Mouse (Mus musculus): ENCODE data around the gene Micu2. TPM values are rescaled to one million over a fixed set of nuclear protein-coding genes. Genes with fewer than 3 reads are reported as not detected.

Gene Micu2
- total and polyA plus RNA-seq, 3 experiments = 22.1 to 77.7 (median 70.3) TPM

GRCm38 (mm10) chr14:57989162-57989561 lies 9.9 kb downstream of the Micu2 start:
- Histone ChIP-seq H3K4me3 (no peak overlapping the region), H3K79me2 (replicated peaks; ENCODE audit: control insufficient read depth, insufficient read depth, low read length) (peaks cover 5% of the 10 kb centered on the region; the same call in 1 of the 2 replicates), H3K27me3 (ENCODE audit: control insufficient read depth, insufficient read depth, low read length) (no peaks in the 10 kb centered on the region), H3K9ac (ENCODE audit: low read depth, low read length) (no peak overlapping the region), H3K27ac (no peak overlapping the region), H3K36me3 (ENCODE audit: control insufficient read depth, insufficient read depth, low read length) (peaks cover 12% of the 10 kb centered on the region), H3K4me1 (ENCODE audit: control insufficient read depth, insufficient read depth, low read length) (peaks cover 8% of the 10 kb centered on the region)
- 98% methylated on average over 2 of the region's 2 CpGs for WGBS
- intact Hi-C loops (cut with DNase I) = no loop called here
- no peak for DNase-seq
- TF ChIP-seq CTCF (IDR thresholded peaks at IDR 0.05) (no peak), EP300 (IDR thresholded peaks at IDR 0.05; ENCODE audit: insufficient read depth, low read depth, low read length) (no peak), POLR2A (IDR thresholded peaks at IDR 0.05; ENCODE audit: insufficient read depth, low read depth, low read length) (no peak)

GRCm38 (mm10) chr14:57985780-57986179 lies 13.3 kb downstream of the Micu2 start:
- peaks cover 3% of the 10 kb centered on the region; the same call in 1 of the 2 replicates for H3K79me2 ChIP-seq (replicated peaks; ENCODE audit: control insufficient read depth, insufficient read depth, low read length)
- WGBS = 91% methylated on average over 2 of the region's 2 CpGs
- H3K9ac ChIP-seq (ENCODE audit: low read depth, low read length) = no peak overlapping the region
- peaks cover 7% of the 10 kb centered on the region for H3K4me1 ChIP-seq (ENCODE audit: control insufficient read depth, insufficient read depth, low read length)
- intact Hi-C loops (cut with DNase I) = no loop called here
- H3K4me3 ChIP-seq = no peak overlapping the region
- no peak for DNase-seq
- TF ChIP-seq EP300 (IDR thresholded peaks at IDR 0.05; ENCODE audit: insufficient read depth, low read depth, low read length) = no peak
- TF ChIP-seq CTCF (IDR thresholded peaks at IDR 0.05) = no peak
- no peak for TF ChIP-seq POLR2A (IDR thresholded peaks at IDR 0.05; ENCODE audit: insufficient read depth, low read depth, low read length)
- H3K36me3 ChIP-seq (ENCODE audit: control insufficient read depth, insufficient read depth, low read length) = no peaks in the 10 kb centered on the region
- H3K27me3 ChIP-seq (ENCODE audit: control insufficient read depth, insufficient read depth, low read length) = no peaks in the 10 kb centered on the region
- H3K27ac ChIP-seq = no peak overlapping the region

GRCm38 (mm10) chr14:57982450-57982849 lies 16.6 kb downstream of the Micu2 start:
- no peak overlapping the region for H3K4me3 ChIP-seq
- WGBS = 64% methylated on average over 7 of the region's 7 CpGs
- H3K79me2 ChIP-seq (replicated peaks; ENCODE audit: control insufficient read depth, insufficient read depth, low read length) = peaks cover 2% of the 10 kb centered on the region; the same call in 1 of the 2 replicates
- H3K9ac ChIP-seq (ENCODE audit: low read depth, low read length) = no peak overlapping the region
- H3K27ac ChIP-seq = no peak overlapping the region
- no peaks in the 10 kb centered on the region for H3K27me3 ChIP-seq (ENCODE audit: control insufficient read depth, insufficient read depth, low read length)
- intact Hi-C loops (cut with DNase I) = no loop called here
- no peak for DNase-seq
- H3K4me1 ChIP-seq (ENCODE audit: control insufficient read depth, insufficient read depth, low read length) = peaks cover 11% of the 10 kb centered on the region
- TF ChIP-seq EP300 (IDR thresholded peaks at IDR 0.05; ENCODE audit: insufficient read depth, low read depth, low read length) (no peak), POLR2A (IDR thresholded peaks at IDR 0.05; ENCODE audit: insufficient read depth, low read depth, low read length) (no peak), CTCF (IDR thresholded peaks at IDR 0.05) (no peak)
- peaks cover 2% of the 10 kb centered on the region; the same call in 1 of the 2 replicates for H3K36me3 ChIP-seq (ENCODE audit: control insufficient read depth, insufficient read depth, low read length)

- no peak for TF ChIP-seq POLR2A (IDR thresholded peaks at IDR 0.05; ENCODE audit: insufficient read depth, low read depth, low read length)
- TF ChIP-seq EP300 (IDR thresholded peaks at IDR 0.05; ENCODE audit: insufficient read depth, low read depth, low read length) = no peak
- TF ChIP-seq CTCF (IDR thresholded peaks at IDR 0.05) = no peak
- H3K27me3 ChIP-seq (ENCODE audit: control insufficient read depth, insufficient read depth, low read length) = no peaks in the 10 kb centered on the region
- H3K27ac ChIP-seq = no peak overlapping the region
- WGBS = 45% methylated on average over 14 of the region's 14 CpGs
- H3K4me1 ChIP-seq (ENCODE audit: control insufficient read depth, insufficient read depth, low read length) = peaks cover 9% of the 10 kb centered on the region
- peaks cover 2% of the 10 kb centered on the region; the same call in 1 of the 2 replicates for H3K36me3 ChIP-seq (ENCODE audit: control insufficient read depth, insufficient read depth, low read length)
- no peak for DNase-seq
- H3K79me2 ChIP-seq (replicated peaks; ENCODE audit: control insufficient read depth, insufficient read depth, low read length) = no peaks in the 10 kb centered on the region; the same call in 1 of the 2 replicates
- no peak overlapping the region for H3K9ac ChIP-seq (ENCODE audit: low read depth, low read length)
- H3K4me3 ChIP-seq = no peak overlapping the region
- intact Hi-C loops (cut with DNase I) = no loop called here
These were observed 17.2 kb downstream of the Micu2 start for GRCm38 (mm10) chr14:57981720-57982418.

- no peak for TF ChIP-seq POLR2A (IDR thresholded peaks at IDR 0.05; ENCODE audit: insufficient read depth, low read depth, low read length)
- no peak for TF ChIP-seq EP300 (IDR thresholded peaks at IDR 0.05; ENCODE audit: insufficient read depth, low read depth, low read length)
- peak overlapping the region; percentile 26; the same call in 1 of the 2 replicates for H3K27ac ChIP-seq
- intact Hi-C loops (cut with DNase I) = no loop called here
- H3K79me2 ChIP-seq (replicated peaks; ENCODE audit: control insufficient read depth, insufficient read depth, low read length) = no peaks in the 10 kb centered on the region; the same call in 1 of the 2 replicates
- H3K9ac ChIP-seq (ENCODE audit: low read depth, low read length) = no peak overlapping the region
- peaks cover 2% of the 10 kb centered on the region; the same call in 1 of the 2 replicates for H3K36me3 ChIP-seq (ENCODE audit: control insufficient read depth, insufficient read depth, low read length)
- DNase-seq = no peak
- H3K4me1 ChIP-seq (ENCODE audit: control insufficient read depth, insufficient read depth, low read length) = peaks cover 9% of the 10 kb centered on the region
- no peak overlapping the region for H3K4me3 ChIP-seq
- no peaks in the 10 kb centered on the region for H3K27me3 ChIP-seq (ENCODE audit: control insufficient read depth, insufficient read depth, low read length)
- WGBS = 65% methylated on average over 8 of the region's 8 CpGs
These were observed 18.3 kb downstream of the Micu2 start for GRCm38 (mm10) chr14:57980776-57981175.

GRCm38 (mm10) chr14:57980179-57980578 lies 18.9 kb downstream of the Micu2 start:
- H3K9ac ChIP-seq (ENCODE audit: low read depth, low read length) = no peak overlapping the region
- intact Hi-C loops (cut with DNase I) = no loop called here
- WGBS = 12% methylated on average over 3 of the region's 3 CpGs
- H3K27me3 ChIP-seq (ENCODE audit: control insufficient read depth, insufficient read depth, low read length) = no peaks in the 10 kb centered on the region
- peaks cover 2% of the 10 kb centered on the region; the same call in 1 of the 2 replicates for H3K36me3 ChIP-seq (ENCODE audit: control insufficient read depth, insufficient read depth, low read length)
- peaks cover 9% of the 10 kb centered on the region for H3K4me1 ChIP-seq (ENCODE audit: control insufficient read depth, insufficient read depth, low read length)
- peak overlapping the region; percentile 26; the same call in 1 of the 2 replicates for H3K27ac ChIP-seq
- no peak overlapping the region for H3K4me3 ChIP-seq
- no peaks in the 10 kb centered on the region for H3K79me2 ChIP-seq (replicated peaks; ENCODE audit: control insufficient read depth, insufficient read depth, low read length)
- peak; percentile 18 to 31 for DNase-seq
- TF ChIP-seq EP300 (IDR thresholded peaks at IDR 0.05; ENCODE audit: insufficient read depth, low read depth, low read length) (no peak), CTCF (IDR thresholded peaks at IDR 0.05) (no peak), POLR2A (IDR thresholded peaks at IDR 0.05; ENCODE audit: insufficient read depth, low read depth, low read length) (no peak)
